10 mouse cellular contexts compared by ENCODE assay signal in genomic region chr9:52028521-52029405, GRCm38 (mm10). TPM values are rescaled to one million over a fixed set of nuclear protein-coding genes. Genes with fewer than 3 reads are reported as not detected.
A peak's percentile ranks its signal among the peaks of the same experiment; 100 is the strongest.
DNase-seq lines count a peak whose midpoint lies in the region; ATAC-seq and TF ChIP-seq lines count a peak whose summit lies in the region.
"Had no signal": no experiment of that assay in that cellular context is flagged by ENCODE, and none has a peak within 500 bp of the region (broad histone marks: within the 10 kb centered on the region; RNA-seq: fewer than 3 reads in every experiment).

No protein-coding gene starts in this region.

- H3K27ac ChIP-seq in liver, adult 2 months (replicated peaks; ENCODE audit: insufficient read depth, low read depth, low read length) = no peak overlapping the region
- H3K27ac ChIP-seq in liver, embryonic 11.5 days (ENCODE audit: low read depth, low read length) = no peak overlapping the region
- no peak overlapping the region for H3K27ac ChIP-seq in hindbrain, postnatal 0 days
- no peak overlapping the region for H3K27ac ChIP-seq in midbrain, postnatal 0 days (ENCODE audit: low read depth, low read length)

- no peaks in the 10 kb centered on the region for H3K27me3 ChIP-seq in liver, adult 2 months (ENCODE audit: control insufficient read depth, insufficient read depth, low read length)
- H3K27me3 ChIP-seq in liver, embryonic 11.5 days (replicated peaks; ENCODE audit: control insufficient read depth, insufficient read depth, low read length) = no peaks in the 10 kb centered on the region
- no peaks in the 10 kb centered on the region for H3K27me3 ChIP-seq in hindbrain, postnatal 0 days (ENCODE audit: insufficient read depth, low read length)
- H3K27me3 ChIP-seq in midbrain, postnatal 0 days (ENCODE audit: insufficient read depth, low read length) = no peaks in the 10 kb centered on the region

- no peak overlapping the region for H3K9ac ChIP-seq in liver, adult 2 months (ENCODE audit: low read depth, low read length)
- H3K9ac ChIP-seq in liver, embryonic 11.5 days (ENCODE audit: low read depth, low read length) = no peak overlapping the region
- no peak overlapping the region for H3K9ac ChIP-seq in hindbrain, postnatal 0 days (replicated peaks; ENCODE audit: low read length)
- no peak overlapping the region for H3K9ac ChIP-seq in midbrain, postnatal 0 days (replicated peaks; ENCODE audit: low read length, poor library complexity, severe bottlenecking)

- H3K36me3 ChIP-seq in liver, adult 2 months (ENCODE audit: control insufficient read depth, insufficient read depth, low read length) = no peaks in the 10 kb centered on the region
- H3K36me3 ChIP-seq in liver, embryonic 11.5 days (ENCODE audit: control insufficient read depth, insufficient read depth, low read length) = no peaks in the 10 kb centered on the region
- H3K36me3 ChIP-seq in hindbrain, postnatal 0 days (ENCODE audit: insufficient read depth, low read length) = no peaks in the 10 kb centered on the region
- H3K36me3 ChIP-seq in midbrain, postnatal 0 days (ENCODE audit: insufficient read depth, low read length) = no peaks in the 10 kb centered on the region

- peak; percentile 38 for DNase-seq in adrenal gland, adult 2 months
- DNase-seq in adrenal gland, postnatal 4 days (ENCODE audit: low spot score in 2 of 2) = no peak
- peak; percentile 55 for DNase-seq in liver, adult 2 months (ENCODE audit: extremely low read depth, low read depth, low spot score)
- no peak for DNase-seq in liver, embryonic 11.5 days (ENCODE audit: low spot score)
- DNase-seq in hindbrain, postnatal 0 days (ENCODE audit: low spot score) = peak; percentile 39
- DNase-seq in midbrain, postnatal 0 days (ENCODE audit: low spot score) = peak; percentile 55
- no peak for DNase-seq in thymus, postnatal 14 days
- no peak for DNase-seq in frontal cortex, postnatal 10 days (ENCODE audit: low spot score in 2 of 2)
- DNase-seq: gastrocnemius, postnatal 14 days had no signal

- no peak for TF ChIP-seq CTCF in liver, adult 2 months (IDR thresholded peaks at IDR 0.05; ENCODE audit: low read depth, low read length)
- TF ChIP-seq CTCF in hindbrain, postnatal 0 days (IDR thresholded peaks at IDR 0.05; ENCODE audit: low read depth) = no peak
- TF ChIP-seq CTCF in midbrain, postnatal 0 days (IDR thresholded peaks at IDR 0.05) = no peak

- no peak for TF ChIP-seq POLR2A in liver, adult 2 months (IDR thresholded peaks at IDR 0.05; ENCODE audit: extremely low read depth, insufficient read depth, low read length)

- no peak overlapping the region for H3K4me2 ChIP-seq in liver, embryonic 11.5 days
- H3K4me2 ChIP-seq in hindbrain, postnatal 0 days (ENCODE audit: low read depth, low read length) = no peak overlapping the region
- H3K4me2 ChIP-seq in midbrain, postnatal 0 days (ENCODE audit: low read depth, low read length, poor library complexity, severe bottlenecking) = no peak overlapping the region

- 34% methylated on average over 9 of the region's 9 CpGs for WGBS in liver, adult 2 months
- WGBS in liver, embryonic 11.5 days = 52% methylated on average over 9 of the region's 9 CpGs
- 39% methylated on average over 9 of the region's 9 CpGs for WGBS in hindbrain, postnatal 0 days
- 41% methylated on average over 9 of the region's 9 CpGs for WGBS in midbrain, postnatal 0 days

- H3K4me3 ChIP-seq in liver, adult 2 months (ENCODE audit: insufficient read depth, low read depth, low read length) = no peak overlapping the region
- no peak overlapping the region for H3K4me3 ChIP-seq in liver, embryonic 11.5 days (ENCODE audit: low read depth, low read length)
- H3K4me3 ChIP-seq in hindbrain, postnatal 0 days (ENCODE audit: low read length) = no peak overlapping the region
- H3K4me3 ChIP-seq in midbrain, postnatal 0 days (ENCODE audit: low read depth, low read length) = no peak overlapping the region
- H3K4me3 ChIP-seq: megakaryocyte, embryonic 14.5 days had no signal

- no peak for ATAC-seq in liver, embryonic 11.5 days (replicated peaks; ENCODE audit: low FRiP score)
- ATAC-seq in hindbrain, postnatal 0 days = no peak
- ATAC-seq in midbrain, postnatal 0 days (ENCODE audit: low FRiP score) = no peak

- no peaks in the 10 kb centered on the region for H3K9me3 ChIP-seq in liver, embryonic 11.5 days (ENCODE audit: control insufficient read depth, low read length)
- H3K9me3 ChIP-seq in hindbrain, postnatal 0 days (ENCODE audit: low read length) = no peaks in the 10 kb centered on the region
- no peaks in the 10 kb centered on the region for H3K9me3 ChIP-seq in midbrain, postnatal 0 days (ENCODE audit: low read length)
- H3K9me3 ChIP-seq: megakaryocyte, embryonic 14.5 days had no signal

- H3K4me1 ChIP-seq in liver, adult 2 months (ENCODE audit: control insufficient read depth, insufficient read depth, low read length) = peaks cover 11% of the 10 kb centered on the region
- H3K4me1 ChIP-seq in liver, embryonic 11.5 days (replicated peaks; ENCODE audit: control insufficient read depth, insufficient read depth, low read length) = peaks cover 3% of the 10 kb centered on the region; the same call in 1 of the 2 replicates
- H3K4me1 ChIP-seq in hindbrain, postnatal 0 days (ENCODE audit: insufficient read depth, low read length) = no peaks in the 10 kb centered on the region
- no peaks in the 10 kb centered on the region for H3K4me1 ChIP-seq in midbrain, postnatal 0 days (ENCODE audit: insufficient read depth, low read length)

- H3K79me2 ChIP-seq in liver, adult 2 months (ENCODE audit: control insufficient read depth, insufficient read depth, low read length) = no peaks in the 10 kb centered on the region

RNA-seq across cellular contexts. Expression of gene Rdx, which starts 18.2 kb away (rescaled TPM):
- total RNA-seq in adrenal gland, adult 2 months (2021) = 100 to 1,000 TPM; 110 to 120 TPM
- polyA plus RNA-seq in adrenal gland, adult 2 months (2012; rRNA removed) = 6.2 and 8.4 TPM in 2 replicates
- 100 to 1,000 TPM; 133 to 137 TPM for total RNA-seq in adrenal gland, postnatal 4 days (2021)
- total RNA-seq in liver, adult 2 months (2014; rRNA removed) = 167 TPM in 2 replicates
- 30.5 and 32.7 TPM in 2 replicates for polyA plus RNA-seq in liver, adult 2 months (2012; rRNA removed)
- polyA plus RNA-seq in liver, embryonic 11.5 days (2014; fragmentation: Nextera tagmentation; extraction: Ambion mirVana) = 146 and 148 TPM in 2 replicates
- 57.1 and 59.3 TPM in 2 replicates for total RNA-seq in hindbrain, postnatal 0 days (2014; rRNA removed)
- polyA plus RNA-seq in hindbrain, postnatal 0 days (2015; fragmentation: Nextera tagmentation; extraction: Ambion mirVana) = 96.2 and 107 TPM in 2 replicates
- total RNA-seq in midbrain, postnatal 0 days (2014; rRNA removed) = 53.3 and 58.1 TPM in 2 replicates
- 71.7 and 85.7 TPM in 2 replicates for polyA plus RNA-seq in midbrain, postnatal 0 days (2015; fragmentation: Nextera tagmentation; extraction: Ambion mirVana)

Comparison
In these comparisons a context has a peak if more than half of its experiments do, and no peak if none do; other contexts are left out.
1. DNase-seq: peak in adrenal gland, adult 2 months (single experiment), liver, adult 2 months (single experiment), hindbrain, postnatal 0 days (single experiment) and midbrain, postnatal 0 days (single experiment); none in adrenal gland, postnatal 4 days (0 of 2), liver, embryonic 11.5 days (single experiment), thymus, postnatal 14 days (single experiment) and frontal cortex, postnatal 10 days (0 of 2).